Mouse (Mus musculus): Measurements from ENCODE around the gene Greb1.

DNA sequence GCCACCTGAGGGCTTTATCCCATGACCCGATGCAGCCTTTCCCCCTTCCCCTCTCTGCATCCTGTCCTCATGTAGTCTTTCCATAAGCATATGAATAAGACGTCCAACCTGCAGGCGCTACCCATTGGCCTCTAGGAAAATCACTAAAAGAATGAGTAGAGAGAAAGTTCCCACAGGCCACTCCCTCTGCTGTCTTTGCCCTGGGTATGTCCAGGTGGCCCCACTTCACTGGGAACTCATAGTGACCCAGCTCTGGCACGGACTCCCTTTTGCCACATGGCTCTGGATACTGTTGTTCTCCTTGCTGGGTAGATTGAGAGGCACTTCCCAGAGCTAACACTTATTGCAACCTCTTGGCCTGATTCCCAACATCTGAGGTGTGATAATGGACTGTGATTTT is 145.1 kb downstream of the Greb1 start:
- no peak for TF ChIP-seq GATA1 (IDR thresholded peaks at IDR 0.05; ENCODE audit: low read length)
- no peak for TF ChIP-seq TAL1 (IDR thresholded peaks at IDR 0.05; ENCODE audit: low read length)
